Mouse (Mus musculus) induced T-regulatory cell, adult 2 months (primary cell): ENCODE data around the gene Wdpcp.

Experiments
- DNase-seq: peaks from one replicate; pipeline ENCODE4 v3.0.0-alpha.2; 2012; ENCODE audit warnings: low read depth

Wdpcp gene

DNA sequence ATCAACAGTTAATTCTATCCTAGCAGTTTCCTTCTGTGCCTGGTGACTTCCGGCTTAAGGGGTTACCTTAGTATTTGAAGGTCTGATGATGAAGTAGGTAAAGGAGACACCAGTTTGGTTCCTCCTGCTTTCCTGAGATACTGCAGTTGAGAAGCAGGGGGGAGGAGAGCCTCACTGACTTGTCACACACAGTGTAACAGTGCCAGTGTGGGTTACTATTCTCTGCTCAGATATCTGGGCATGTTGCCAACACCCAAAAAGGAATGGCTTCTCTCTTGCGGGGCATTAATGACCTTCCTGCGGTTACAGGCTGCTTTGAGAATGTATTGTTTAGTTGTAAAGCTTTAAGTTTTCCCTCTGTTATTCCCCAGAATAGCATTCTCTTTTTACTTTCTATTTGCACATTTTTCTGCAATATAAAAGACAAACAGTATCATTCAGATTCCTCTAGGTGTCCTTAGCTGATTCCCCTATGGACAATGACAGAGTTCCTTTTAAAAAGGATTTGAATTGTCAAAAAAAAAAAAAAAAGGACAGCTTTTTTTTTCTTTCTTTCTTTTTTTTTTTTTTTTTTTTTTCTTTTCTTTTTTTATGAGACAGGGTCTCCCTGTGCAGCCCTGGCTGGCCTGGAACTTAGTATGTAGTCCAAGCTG is 2.5 kb upstream of the Wdpcp start:
- DNase-seq: peak; percentile 76

DNA sequence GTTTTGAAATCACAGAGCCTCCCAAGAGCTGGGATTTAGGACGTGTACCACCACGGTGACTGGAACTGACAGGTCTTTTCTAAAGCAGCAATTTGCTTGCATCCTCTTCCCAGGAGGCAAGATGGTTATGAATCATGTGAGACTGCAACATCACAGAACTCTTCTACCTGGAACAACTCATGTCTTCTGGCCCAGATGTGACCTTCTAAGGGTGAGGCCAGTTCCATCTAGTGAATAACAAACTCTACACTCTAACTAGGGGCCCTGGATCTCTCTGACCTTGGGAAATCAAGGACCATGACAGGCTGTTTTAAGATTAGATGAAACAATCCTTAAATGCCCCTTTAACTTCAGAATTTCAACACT is 1.9 kb upstream of the Wdpcp start:
- DNase-seq: peak; percentile 45

DNA sequence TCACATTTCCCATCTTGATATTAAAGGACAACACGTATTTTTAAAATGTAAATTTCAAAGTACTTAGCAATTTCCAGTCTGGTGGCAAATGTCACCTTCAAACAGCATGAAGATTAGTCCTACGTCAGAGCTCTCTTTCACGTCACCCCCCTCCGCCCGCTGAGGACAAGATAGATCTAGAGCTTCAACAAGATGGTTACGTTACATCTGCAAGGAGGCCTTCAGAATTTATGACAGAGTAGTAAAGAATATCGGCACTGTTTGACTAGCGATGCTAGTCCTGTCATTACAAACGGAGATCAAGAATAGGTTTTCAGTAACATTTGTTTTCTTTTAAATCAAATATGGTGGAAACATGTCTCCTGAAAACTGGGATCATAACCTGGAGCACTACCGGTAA is 1.1 kb upstream of the Wdpcp start:
- DNase-seq: peak; percentile 84

DNA sequence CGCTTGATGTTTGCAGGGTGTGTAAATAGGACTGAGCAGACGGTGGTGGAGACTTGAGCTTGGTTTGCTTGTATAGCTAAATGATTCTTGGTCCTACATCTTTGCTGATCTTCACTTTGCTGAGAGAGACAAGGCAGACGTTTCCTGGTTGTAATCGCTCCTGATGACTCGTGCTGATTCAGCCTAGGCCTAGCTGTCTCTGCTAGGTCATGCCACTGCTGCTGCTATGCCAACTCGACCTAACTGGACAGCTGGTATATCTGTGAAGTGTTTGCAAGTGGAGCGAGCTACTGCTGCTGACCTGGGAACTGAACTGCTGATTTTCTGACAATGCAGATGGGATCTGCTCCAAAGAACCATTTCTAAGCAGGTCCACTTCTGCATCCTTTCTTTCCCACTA is 9.4 kb downstream of the Wdpcp start:
- DNase-seq: no peak

DNA sequence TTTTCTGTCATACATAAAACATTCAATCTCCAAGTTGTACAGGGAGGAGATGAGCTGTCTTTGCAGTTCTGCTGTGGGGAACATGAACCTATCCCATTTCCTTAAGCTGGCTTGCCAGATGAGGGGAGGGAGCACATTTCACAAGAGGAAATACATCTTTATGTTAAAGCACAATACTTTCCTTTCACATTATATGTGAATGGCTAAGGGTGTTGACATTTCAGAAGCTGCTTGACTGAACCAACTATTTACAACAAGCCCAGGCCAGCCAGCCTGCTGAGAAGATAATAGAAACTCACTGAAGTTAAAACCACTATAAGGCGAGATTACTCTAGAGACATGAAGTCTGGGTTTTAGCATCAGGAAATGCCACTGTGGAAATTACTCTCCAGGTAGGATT is 11.3 kb downstream of the Wdpcp start:
- no peak for DNase-seq

DNA sequence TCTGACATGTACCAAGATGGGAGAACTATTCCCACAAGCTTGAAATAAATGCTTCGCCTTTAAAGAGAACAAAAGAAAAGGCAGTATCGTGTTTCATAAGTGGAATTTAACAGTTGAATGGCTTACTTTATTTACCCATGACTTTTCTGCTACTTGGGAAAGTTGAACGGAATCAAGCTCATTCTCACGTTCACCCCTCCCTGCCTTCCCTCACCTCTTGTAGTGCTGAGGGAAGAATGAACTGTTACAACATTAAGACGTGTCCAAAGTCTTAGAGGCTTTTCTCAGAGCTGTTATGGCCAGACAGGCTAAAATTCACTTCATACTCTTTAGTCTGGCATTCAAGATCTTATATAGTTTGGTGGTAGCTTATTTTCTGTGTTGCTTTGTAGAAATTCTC is 30.5 kb downstream of the Wdpcp start:
- DNase-seq: no peak

DNA sequence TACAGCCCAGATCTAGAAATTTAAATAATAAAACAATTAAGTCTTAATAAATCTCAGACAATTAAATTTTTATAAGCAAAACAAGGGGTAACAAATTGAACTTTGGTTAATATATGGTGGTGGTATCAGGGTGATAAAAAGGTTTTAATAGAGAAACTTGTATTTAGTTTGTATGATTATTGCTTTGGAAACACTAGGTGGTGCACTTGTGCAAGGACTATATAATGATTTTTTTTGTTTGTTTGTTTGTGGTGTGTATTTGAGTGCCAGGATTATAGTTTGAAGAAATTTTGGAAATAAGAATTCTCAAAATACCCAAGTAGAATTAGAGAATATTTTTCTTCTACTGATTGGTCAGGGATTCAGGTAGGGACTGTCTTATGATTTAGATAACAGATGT is 43.9 kb downstream of the Wdpcp start:
- peak; percentile 3 for DNase-seq

DNA sequence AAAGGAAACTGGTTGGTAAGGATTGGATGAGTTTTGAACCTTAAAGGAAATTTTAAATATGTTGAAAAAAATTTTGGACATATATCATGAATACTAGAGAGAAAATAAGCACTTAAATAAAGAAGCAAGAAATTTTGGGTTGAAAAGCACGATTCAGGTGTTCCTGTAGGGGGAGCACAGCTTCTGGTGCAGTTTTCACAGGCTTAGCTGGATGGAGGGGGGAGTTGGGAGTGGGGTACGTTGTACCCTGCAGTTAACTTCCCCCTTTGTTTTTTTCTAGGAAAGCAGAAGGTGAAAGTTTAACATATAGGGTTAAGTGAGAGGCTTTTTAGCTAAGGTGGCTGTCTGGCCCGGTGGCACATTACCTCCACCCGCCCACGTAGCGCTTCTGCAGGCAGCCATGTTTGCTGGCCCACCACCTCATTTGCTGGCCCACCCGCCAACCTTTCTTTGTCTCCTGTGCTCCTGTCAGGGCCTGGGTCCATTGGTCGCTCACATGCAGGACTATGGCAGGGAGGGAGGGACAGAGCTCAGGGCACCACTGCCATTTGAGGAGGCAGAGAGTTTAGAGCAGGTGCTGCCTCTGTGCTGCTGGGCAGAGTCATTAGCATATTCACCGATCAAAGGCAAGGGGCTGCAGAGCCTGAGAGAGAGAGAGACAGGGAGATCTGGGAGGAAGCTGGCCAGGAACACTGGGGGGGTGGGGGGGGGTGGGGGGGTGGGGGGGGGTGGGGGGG is 62.3 kb downstream of the Wdpcp start:
- DNase-seq: no peak

DNA sequence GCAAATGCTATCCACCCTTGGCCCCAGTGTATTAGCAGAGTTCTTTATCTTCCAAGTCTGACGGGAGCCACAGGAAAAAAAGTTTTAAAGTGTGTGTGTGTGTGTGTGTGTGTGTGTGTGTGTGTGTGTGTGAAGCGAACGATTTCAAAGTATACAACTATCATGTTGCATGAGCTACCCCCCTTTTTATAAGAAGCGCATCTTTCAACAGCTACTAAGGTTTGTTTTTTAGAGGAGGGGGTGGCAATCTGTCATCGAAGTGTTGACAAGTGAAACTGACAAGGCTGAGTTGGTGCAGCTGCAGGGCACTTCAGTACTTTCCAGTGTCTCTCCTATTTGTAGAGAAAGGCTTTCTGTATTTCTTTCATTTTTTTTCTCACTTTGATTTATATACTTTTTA is 66.3 kb downstream of the Wdpcp start:
- DNase-seq: no peak

DNA sequence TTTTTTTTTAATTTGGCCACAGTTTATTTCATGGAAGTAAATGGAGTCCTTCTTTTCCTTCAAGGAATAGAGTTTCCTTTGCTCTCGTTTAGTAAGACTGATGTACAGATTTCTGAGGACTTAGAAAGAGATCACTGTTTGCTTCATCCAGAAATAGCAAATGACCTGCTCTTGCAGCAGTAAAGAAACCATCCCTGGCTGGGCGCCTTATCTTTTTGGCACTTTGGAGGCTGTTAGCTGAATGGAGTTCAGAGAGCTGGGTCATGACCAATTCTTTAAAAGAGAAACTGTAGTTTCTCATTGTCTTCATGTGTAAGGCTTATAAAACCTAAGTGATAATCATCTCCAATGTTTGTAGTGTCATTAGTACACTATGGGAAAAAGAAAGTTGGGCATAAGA is 67.5 kb downstream of the Wdpcp start:
- DNase-seq: no peak

DNA sequence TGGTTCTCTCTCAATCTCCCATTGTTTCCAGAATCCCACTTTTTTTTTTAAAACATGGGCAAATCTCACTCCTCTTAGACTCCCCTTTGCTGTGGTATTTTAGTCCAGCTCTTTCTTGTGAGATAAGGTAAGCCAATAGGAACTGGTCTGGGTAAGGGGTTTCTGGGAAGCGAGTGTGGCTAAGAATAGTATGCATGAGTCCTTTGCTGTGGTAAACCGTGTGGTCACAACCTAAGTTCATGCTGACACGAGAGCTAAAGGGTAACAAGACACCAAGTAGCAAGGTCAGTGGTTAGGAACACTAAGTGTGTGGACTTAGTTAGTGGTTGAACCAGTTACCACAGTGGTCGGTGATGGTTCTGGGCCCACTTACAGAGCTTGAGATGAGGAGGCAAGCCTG is 72.2 kb downstream of the Wdpcp start:
- no peak for DNase-seq

DNA sequence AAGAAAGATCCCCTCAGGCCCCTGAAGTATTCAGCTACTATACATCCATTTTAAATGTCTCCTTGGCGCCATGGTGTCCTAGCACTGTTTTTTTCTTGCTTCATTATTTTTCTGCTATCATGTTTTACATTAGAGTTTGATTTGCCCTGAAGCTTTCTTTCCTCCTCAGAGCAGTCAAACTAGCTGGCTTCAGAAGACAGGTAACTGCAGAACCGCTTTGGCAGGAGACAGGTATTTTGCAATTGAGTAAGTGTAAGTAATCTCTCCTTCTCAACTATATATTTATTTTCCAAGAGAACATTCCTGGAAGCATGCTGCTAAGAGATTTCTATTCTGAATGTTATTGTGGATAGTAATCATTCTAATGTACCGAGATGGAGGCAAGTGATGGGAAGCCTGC is 74.1 kb downstream of the Wdpcp start:
- no peak for DNase-seq

DNA sequence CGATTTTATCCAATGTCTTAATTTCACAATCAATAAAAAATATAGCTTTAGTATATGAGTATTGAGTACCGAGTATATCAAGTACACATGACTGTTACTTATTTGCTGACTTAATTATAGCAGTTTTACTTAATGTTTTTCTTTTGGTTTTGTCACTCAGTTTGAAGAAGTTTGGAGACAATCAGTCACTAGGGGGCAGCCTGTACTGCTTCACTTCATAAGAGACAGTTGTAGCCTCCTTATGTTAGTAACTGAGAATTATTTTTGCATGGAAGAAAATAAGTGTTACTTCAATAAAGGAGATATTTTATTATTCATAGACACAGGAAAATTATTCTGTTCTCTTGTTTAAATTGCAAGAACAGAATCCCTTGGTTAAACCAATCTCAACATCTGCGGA is 87.0 kb downstream of the Wdpcp start:
- peak; percentile 30 for DNase-seq

DNA sequence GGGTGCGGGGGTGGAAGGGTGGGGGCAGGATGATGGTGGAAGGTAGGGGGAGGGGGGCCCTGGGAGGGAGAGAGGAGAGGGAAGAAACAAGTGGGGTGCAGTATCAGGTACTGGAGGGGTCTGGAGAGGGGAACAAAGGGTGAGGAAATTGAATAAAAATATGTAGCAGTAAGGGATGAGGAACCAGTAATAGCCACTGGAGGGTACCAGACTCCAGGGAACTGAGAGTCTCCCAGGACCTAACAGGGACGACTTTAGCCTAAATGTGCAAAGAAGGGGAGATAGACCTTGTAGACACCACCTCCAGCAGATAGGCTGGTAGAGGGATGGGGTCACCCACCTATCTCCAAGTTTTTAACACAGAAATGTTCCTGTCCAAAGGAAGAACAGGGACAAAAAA is 105.0 kb downstream of the Wdpcp start:
- DNase-seq: no peak

DNA sequence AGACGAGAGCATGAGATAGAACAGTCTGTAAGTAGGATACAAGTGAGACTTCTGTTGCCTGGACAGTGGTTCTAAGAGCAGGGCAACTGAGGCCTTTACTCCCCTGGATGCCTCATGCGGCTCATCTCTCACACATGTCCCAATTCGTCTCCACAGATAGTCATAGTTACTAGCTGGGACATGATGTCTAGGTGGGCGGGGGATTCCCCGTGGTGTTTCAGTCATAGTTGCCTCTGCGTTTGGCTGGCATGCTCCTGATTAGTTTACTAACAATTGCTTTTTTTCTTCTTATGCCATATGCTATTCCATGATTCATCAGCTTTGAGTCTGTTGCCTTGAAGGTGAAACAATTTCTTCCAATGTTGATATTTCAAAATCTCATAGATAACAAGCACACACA is 116.4 kb downstream of the Wdpcp start:
- peak; percentile 46 for DNase-seq

DNA sequence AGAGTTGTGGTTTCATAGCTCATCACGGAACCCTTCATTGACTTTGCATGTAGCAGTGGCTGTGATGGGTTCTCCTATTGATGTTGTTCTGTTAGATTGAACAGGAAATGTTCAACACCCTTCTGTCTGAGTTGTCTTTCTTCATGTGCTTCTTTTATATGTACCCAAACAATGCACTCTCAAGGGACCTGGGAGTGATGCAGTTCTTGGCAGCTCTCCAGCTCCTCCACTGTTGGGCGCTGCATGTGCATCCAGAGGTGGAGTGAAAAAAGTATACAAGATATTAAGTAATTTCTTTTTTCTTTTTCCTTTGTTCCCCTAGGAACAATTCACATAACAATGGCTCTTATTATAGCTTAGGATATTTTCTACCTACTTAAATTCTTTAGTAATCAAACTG is 118.7 kb downstream of the Wdpcp start:
- DNase-seq: no peak

DNA sequence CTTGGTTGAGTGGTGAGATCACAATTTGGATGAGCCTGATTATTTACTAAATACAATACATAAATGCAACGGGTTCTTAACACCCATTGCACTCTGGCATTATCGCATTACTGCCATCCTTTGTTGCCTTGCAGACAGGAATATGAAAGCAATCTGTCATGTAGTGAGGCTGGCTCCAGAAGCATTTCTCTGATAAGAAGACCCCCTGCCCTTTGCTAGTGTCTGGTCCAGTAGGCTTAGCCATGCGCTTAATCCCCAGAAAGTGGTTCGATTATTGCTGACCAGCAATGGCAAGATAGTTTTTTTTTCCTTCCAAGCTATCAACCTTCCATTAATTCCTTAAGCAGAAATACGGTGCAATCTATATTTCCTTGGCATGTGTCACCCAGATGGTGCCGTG is 122.1 kb downstream of the Wdpcp start:
- no peak for DNase-seq

DNA sequence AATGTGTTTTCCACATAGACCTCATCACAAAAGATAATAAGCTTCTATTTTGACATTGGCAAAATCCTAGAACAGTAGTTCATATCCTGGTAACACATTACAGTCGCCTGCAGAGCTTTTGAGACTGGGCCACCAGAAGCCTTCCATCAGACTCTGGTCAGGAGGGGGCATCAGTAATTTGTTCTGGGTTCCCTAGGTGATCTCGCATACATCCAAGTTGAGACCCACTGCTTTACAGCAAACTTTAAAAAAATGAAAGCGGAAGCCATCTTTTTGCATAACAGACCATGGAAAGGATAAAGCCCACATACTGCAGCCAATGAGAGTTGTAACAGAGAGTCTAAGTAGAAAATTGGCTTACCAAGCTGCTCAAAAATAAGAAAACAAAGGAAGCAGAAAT is 125.6 kb downstream of the Wdpcp start:
- no peak for DNase-seq

DNA sequence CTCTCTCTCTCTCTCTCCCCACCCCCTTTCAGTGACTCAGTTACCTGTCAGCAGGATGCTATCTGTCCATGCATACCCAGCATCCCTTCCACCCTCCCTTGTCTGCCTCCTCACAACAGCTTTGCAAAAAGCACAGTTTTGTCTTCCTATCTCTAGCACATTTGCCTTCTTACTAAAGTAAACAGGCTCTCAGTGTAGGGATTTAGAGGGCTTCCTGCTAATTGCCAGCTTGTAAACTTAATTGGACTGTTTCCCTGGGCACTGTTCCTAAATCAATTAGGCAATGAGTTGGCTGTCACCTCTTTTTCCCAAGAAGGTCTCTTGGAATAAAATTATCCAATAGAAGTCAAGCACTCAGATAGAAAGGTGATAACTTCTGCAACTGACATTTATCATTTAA is 141.5 kb downstream of the Wdpcp start:
- DNase-seq: no peak

DNA sequence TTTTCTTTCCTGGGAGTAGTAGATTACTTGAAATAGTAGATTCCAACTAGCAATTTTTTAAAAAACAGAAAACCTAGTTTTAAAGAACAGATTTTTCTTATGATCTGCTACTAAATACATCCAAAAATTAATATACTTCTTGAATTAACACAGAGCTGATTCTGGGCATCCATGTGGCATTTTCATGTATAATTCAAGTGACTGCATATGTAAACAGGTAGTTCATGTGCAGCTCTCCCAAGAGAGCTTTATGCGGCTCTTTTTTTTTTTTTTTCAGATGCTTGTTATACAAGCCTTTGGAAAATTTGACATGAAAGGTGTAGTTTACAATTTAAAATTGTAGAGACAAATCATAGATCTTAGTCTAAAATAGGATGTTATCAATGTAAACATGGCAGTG is 142.0 kb downstream of the Wdpcp start:
- no peak for DNase-seq

DNA sequence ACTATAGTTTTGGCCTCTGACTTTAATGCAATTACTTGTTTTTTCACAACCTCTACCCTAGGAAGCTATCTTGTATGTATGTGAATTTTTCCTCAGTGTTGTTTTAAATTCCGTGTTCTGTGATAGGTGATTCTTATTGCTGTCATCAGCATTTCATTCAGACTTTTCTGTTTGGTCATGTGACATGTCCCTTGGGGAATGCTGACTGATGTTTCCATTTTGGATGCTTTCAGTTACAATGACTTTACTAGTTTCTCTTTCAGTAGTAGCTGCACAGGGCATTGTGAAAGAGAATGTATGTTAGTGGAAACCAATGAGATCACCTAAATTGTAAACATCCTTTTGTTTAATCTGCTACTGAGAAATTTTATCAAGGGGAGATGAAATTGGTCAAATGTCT is 154.3 kb downstream of the Wdpcp start:
- DNase-seq: no peak

DNA sequence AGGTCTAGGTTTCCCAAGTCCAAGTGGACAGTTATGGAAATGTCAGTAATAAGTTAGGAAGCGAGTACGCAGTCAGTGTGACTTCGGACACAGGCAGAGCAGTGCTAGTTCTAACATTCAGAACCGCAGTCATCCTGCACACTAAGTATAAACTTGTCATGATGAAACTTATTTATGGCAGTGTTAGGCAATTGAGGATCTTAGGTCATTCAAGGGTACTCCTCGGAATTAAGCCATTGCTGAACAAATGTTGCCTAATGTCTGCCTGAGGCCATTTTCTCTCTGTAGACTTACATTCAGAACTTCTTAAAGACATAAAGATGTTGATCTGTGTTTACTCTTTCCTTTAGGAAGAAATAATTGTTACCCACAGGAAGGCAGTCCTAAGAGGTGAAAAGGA is 157.0 kb downstream of the Wdpcp start:
- no peak for DNase-seq

DNA sequence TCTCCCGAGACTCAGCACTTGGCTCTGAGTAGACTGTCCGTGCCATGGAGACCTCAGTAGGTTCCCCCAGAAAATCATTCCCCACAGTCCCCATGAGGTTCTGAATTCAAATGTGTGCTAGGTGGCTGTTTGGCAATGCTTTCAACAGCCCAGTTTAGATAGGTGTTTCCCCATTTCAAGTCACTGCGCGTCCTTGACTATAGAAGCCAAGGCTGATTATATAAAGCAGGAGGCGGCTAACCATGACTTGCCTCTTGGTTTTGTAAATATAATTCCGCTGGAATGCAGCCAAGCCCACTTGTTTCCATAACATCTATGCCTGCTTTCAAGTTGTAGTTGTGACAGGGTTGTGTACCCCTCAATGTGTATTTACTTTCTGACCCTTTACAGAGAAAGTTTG is 157.9 kb downstream of the Wdpcp start:
- DNase-seq: no peak

DNA sequence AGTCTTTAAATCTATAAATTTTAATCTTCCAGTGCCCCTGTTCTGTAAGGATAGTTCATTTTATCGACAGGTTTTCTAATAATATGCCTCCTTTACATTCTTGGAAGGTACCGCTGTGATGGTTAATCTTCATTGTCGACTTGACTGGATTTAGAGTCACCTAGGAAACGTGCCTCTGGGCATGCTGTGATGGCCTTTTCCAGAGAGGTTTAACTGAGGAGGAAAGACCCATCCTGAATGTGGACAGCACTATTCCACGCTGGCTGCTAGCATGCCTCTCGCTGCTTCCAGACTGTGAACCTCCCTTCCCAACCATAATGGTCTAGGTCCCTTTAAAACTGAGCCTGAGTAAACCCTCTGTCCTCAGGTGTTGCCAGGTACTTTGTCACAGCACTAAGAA is 163.2 kb downstream of the Wdpcp start:
- no peak for DNase-seq
